Mouse (Mus musculus) midbrain, embryonic 14.5 days (tissue): ENCODE measurements around the gene Gm49369. TPM values are rescaled to one million over a fixed set of nuclear protein-coding genes. Genes with fewer than 3 reads are reported as not detected.
A peak's percentile ranks its signal among the peaks of the same experiment; 100 is the strongest.
"Not testable (repeated sequence)": the region's sequence is repeated elsewhere in the genome, so short reads cannot be mapped to it uniquely, and the experiment has no call there.

Experiments
- ATAC-seq: fragments of 200-750 bp; cut with Nextera tagmentation; 2 replicates; pipeline ENCODE4 v1.8.0; 2017; ENCODE audit warnings: moderate number of reproducible peaks, moderate library complexity; ENCODE audit not compliant: low FRiP score, low TSS enrichment
- DNase-seq: peaks from one replicate; pipeline ENCODE4 v3.0.0-alpha.2; 2015
- H3K27ac ChIP-seq: fragments of 300-500 bp; sonication (generic); replicated peaks from 2 replicates; pipeline ENCODE4 v1.5.1; 2014; ENCODE audit warnings: mild to moderate bottlenecking, low read depth, low read length, moderate library complexity
- H3K27me3 ChIP-seq: fragments of 300-500 bp; sonication (generic); 2 replicates; pipeline ENCODE4 v1.6.1; 2014; ENCODE audit warnings: low read length, control low read depth, mixed read lengths; ENCODE audit not compliant: control insufficient read depth, insufficient read depth
- H3K36me3 ChIP-seq: fragments of 300-500 bp; sonication (generic); 2 replicates; pipeline ENCODE4 v1.6.1; 2014; ENCODE audit warnings: low read length, control low read depth; ENCODE audit not compliant: control insufficient read depth, insufficient read depth
- H3K4me1 ChIP-seq: fragments of 300-500 bp; sonication (generic); 2 replicates; pipeline ENCODE4 v1.6.1; 2014; ENCODE audit warnings: mild to moderate bottlenecking, antibody characterized with exemption, low read length, control low read depth; ENCODE audit not compliant: control insufficient read depth, insufficient read depth
- H3K4me2 ChIP-seq: fragments of 300-500 bp; sonication (generic); 2 replicates; pipeline ENCODE4 v1.6.1; 2014; ENCODE audit warnings: mild to moderate bottlenecking, low read length, moderate library complexity
- H3K4me3 ChIP-seq: fragments of 300-500 bp; sonication (generic); replicated peaks from 2 replicates; pipeline ENCODE4 v1.5.1; 2014; ENCODE audit warnings: low read depth, low read length
- H3K9ac ChIP-seq: fragments of 300-500 bp; sonication (generic); replicated peaks from 2 replicates; pipeline ENCODE4 v1.6.1; 2014; ENCODE audit warnings: mild to moderate bottlenecking, low read length, moderate library complexity
- H3K9me3 ChIP-seq: fragments of 300-500 bp; sonication (generic); 2 replicates; pipeline ENCODE4 v1.6.1; 2016; ENCODE audit warnings: low read length, control low read depth, mixed read lengths; ENCODE audit not compliant: control insufficient read depth
- WGBS: fragments of 180-500 bp; shearing (Covaris S2); extraction: QIAGEN DNeasy Blood & Tissue Kit; methylation state at CpG from one replicate; pipeline ENCODE4 v1.1.7; 2014; 5-methylcytosine and 5-hydroxymethylcytosine counted together
- polyA plus RNA-seq: library from polyadenylated mRNA; unstranded; fragments of >200 nt; fragmentation: Nextera tagmentation; extraction: Ambion mirVana; gene quantifications from 2 replicates; pipeline ENCODE4 v1.2.1, GENCODE M21; 2014

Gm49369 gene
- polyA plus RNA-seq, 1 experiment from 2014 or later: 1.8 TPM

DNA sequence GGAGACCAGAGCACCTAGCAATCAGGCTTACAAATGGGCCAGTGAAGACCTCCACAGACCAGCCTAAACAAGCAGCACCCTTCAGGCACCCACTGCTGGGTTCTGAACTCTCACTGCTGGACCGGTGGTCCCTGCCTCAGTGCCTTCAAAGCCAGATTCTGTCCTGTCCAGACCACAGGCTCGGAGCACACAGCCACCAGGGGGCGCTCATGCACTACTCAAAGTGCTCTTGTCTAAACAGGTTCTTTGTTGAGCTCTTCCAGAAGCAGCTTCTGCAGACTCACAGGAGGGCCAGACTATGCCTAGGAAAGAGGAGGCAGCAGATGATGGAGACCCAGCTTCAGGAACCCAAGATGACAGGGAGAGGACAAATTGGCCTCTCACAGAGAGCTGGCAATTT, 48.2 kb downstream of the Gm49369 start:
- no peaks in the 10 kb centered on the region for H3K36me3 ChIP-seq
- H3K4me3 ChIP-seq: no peak overlapping the region
- no peaks in the 10 kb centered on the region for H3K4me1 ChIP-seq
- ATAC-seq (peak; percentile 73), DNase-seq (peak; percentile 97)
- H3K9me3 ChIP-seq: no peaks in the 10 kb centered on the region
- WGBS: 3% methylated on average over 3 of the region's 3 CpGs
- H3K27me3 ChIP-seq: no peaks in the 10 kb centered on the region
- H3K27ac ChIP-seq: no peak overlapping the region
- H3K4me2 ChIP-seq: no peak overlapping the region
- H3K9ac ChIP-seq: no peak overlapping the region

DNA sequence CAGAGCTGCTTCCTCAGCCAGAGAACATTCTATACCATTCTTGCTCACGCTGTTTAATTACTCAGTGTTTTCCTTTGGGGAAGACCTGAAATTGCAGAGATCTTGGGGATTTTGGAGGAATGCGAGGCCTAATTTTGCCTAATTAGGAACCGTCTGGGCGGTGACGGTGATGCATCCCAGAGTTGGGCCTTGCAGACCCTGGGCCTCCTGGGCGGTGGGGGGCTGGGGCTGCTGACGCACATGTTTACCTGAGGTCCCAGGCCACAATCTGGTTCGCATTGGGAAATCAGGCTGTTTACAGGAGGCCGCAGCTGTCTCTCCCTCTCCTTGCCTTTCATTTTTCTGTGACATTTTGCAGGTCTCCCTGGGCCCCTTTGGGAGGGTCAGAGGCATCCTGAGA, 49.7 kb downstream of the Gm49369 start:
- H3K9me3 ChIP-seq, ATAC-seq: not testable (repeated sequence)
- WGBS: 81% methylated on average over 3 of the region's 9 CpGs

DNA sequence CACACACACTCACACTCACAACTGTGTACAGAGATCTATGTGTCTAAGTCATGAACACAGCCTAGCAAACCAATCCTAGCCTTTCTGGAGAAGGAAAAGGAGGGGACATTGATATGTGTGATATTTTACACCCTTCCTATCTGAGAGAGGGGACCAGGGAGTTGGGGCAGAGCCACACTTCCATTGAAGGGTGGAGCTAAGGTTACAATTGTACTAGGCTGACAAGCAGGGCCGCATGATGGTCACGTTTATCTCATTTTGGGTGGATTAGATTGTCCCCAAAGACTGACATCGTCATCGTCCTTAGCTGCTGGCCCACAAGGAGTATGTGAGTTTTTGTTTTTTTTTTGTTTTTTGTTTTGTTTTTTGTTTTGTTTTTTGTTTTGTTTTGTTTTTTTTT, 51.2 kb downstream of the Gm49369 start:
- 90% methylated on average over 4 of the region's 4 CpGs for WGBS
- Histone ChIP-seq H3K27ac (no peak overlapping the region), H3K4me2 (no peak overlapping the region), H3K9ac (no peak overlapping the region), H3K27me3 (no peaks in the 10 kb centered on the region), H3K9me3 (no peaks in the 10 kb centered on the region), H3K4me3 (no peak overlapping the region), H3K36me3 (no peaks in the 10 kb centered on the region), H3K4me1 (no peaks in the 10 kb centered on the region)
- ATAC-seq: no peak
- DNase-seq: no peak

More for the DNA sequence above, 49.7 kb downstream of the Gm49369 start:
- H3K27me3 ChIP-seq, H3K4me1 ChIP-seq, DNase-seq, H3K4me3 ChIP-seq, H3K36me3 ChIP-seq, H3K27ac ChIP-seq, H3K9ac ChIP-seq, H3K4me2 ChIP-seq: not testable (repeated sequence)

DNA sequence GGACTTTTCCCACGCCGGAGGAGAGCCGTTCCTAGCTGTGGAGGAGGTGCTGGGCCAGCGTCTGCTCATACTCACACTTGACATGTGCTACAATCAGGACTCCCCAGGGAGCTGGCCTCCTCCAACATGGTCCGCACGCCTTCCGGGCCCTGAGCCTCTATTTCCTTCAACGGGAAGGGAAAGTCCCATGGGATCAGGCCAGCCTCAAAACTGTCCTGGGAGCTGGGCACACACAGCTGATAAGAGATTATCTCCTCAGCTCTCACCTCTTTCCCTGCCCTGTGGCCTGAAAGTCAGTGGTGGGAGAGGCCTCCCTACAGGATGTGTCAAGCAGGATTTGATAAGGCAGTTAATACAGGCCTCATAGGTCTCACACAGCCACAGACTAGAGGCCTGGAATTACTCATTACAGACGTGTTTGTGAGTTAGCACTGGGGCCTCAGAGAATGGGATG, 52.2 kb downstream of the Gm49369 start:
- WGBS: 68% methylated on average over 9 of the region's 9 CpGs
- Histone ChIP-seq H3K27ac (no peak overlapping the region), H3K4me3 (no peak overlapping the region), H3K36me3 (no peaks in the 10 kb centered on the region), H3K9ac (no peak overlapping the region), H3K4me2 (no peak overlapping the region), H3K4me1 (no peaks in the 10 kb centered on the region), H3K27me3 (no peaks in the 10 kb centered on the region), H3K9me3 (no peaks in the 10 kb centered on the region)
- DNase-seq (no peak), ATAC-seq (no peak)

DNA sequence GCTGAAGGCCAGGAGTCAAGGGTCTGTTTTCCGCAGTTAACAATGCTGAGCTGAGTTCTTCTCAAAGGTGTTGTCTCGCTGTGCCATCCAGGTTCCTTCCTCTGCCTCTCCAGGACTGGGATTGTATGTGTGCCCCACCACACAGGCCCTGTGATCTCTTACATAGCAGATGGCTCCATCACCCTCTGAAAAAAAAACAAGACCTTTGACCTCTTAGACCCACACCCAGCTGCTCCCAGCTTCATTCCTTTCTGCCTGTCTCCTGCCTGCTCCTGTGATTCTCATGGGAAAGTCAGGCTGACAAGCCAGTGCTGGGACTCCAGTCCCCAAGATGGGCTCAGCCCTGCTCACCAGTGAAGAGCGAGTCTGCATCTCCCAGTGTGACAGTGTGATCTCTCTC, 54.0 kb downstream of the Gm49369 start:
- Histone ChIP-seq H3K4me1 (no peaks in the 10 kb centered on the region), H3K36me3 (no peaks in the 10 kb centered on the region), H3K9me3 (no peaks in the 10 kb centered on the region), H3K4me3 (no peak overlapping the region), H3K27me3 (no peaks in the 10 kb centered on the region), H3K9ac (no peak overlapping the region), H3K27ac (no peak overlapping the region), H3K4me2 (no peak overlapping the region)
- DNase-seq (no peak), ATAC-seq (no peak)
- 67% methylated on average over 3 of the region's 3 CpGs for WGBS

DNA sequence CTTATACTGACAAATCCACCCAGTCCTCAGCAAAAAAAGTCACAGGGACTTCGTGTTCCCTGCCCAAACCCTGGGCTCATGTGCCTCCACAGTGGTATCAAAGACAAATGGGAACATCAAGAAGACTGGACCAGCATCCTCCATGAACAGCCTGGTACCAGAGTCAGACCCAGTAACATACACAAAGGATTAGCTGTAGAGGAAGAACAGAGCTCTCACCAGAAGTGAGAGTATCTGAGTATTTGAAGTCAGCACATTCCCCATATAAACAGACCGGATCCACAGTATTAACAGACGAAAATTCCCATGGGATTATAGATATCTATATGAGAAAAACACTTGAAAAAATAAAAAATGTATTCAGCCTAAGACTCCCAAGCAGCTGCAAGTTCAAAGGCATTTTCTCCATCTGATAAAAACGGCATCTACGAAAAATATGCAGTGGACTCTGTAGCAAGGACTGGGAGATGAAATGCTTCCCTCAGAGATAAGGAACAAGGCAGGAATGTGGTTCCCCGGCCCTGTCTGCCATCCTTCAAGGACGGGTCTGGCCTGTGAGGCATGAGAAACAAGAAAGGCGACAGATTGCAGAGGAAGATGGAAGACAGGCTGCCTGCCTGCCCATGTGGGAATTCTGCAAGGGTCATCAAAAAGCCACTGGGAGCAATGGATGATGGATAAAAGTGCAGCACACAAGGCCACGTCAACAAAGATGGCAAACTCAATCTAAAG, 55.6 kb downstream of the Gm49369 start:
- no peaks in the 10 kb centered on the region for H3K27me3 ChIP-seq
- 71% methylated on average over 9 of the region's 9 CpGs for WGBS
- no peak overlapping the region for H3K4me3 ChIP-seq
- ATAC-seq (no peak), DNase-seq (no peak)
- H3K4me1 ChIP-seq: no peaks in the 10 kb centered on the region
- no peak overlapping the region for H3K27ac ChIP-seq
- H3K9me3 ChIP-seq: no peaks in the 10 kb centered on the region
- no peaks in the 10 kb centered on the region for H3K36me3 ChIP-seq
- no peak overlapping the region for H3K9ac ChIP-seq
- H3K4me2 ChIP-seq: no peak overlapping the region

DNA sequence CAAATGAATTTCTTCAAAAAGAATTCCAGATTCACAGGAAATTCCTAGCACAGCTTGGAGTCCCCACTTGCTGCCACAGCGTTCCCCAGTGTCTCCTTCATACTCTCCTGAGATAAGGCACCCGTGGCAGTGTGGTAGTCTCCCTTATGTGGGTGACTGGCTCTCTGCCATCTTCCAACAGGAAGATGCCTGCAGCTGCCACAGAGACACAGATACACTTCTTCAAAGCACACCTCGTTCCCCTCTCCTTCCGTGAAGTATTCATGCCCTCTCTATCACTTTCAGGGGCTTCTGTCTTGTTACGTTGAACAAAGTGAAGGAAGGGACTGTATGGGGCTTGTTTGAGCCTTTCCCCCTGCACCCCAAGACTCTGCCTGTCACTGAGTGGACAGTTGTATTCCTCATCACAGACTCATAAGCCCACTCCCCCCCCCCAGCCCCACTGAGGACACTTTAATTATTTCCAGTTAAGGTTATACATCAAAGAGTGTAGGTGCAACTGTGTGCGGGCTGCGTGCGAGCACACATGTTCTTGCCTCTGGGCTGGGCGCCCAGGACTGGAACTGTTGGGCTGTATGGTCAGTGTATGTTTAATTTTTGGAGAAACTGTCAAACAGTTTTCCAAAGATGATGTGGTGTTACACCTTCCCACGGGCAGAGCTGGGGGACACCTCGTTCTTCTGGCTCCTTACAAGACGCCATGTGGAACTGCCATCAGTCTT, 58.9 kb downstream of the Gm49369 start:
- WGBS: 92% methylated on average over 12 of the region's 12 CpGs
- Histone ChIP-seq H3K9me3 (no peaks in the 10 kb centered on the region), H3K9ac (no peak overlapping the region), H3K4me2 (no peak overlapping the region), H3K4me3 (no peak overlapping the region), H3K36me3 (no peaks in the 10 kb centered on the region), H3K27me3 (no peaks in the 10 kb centered on the region), H3K4me1 (peaks cover 8% of the 10 kb centered on the region; the same call in 1 of the 2 replicates), H3K27ac (no peak overlapping the region)
- ATAC-seq (no peak), DNase-seq (no peak)

DNA sequence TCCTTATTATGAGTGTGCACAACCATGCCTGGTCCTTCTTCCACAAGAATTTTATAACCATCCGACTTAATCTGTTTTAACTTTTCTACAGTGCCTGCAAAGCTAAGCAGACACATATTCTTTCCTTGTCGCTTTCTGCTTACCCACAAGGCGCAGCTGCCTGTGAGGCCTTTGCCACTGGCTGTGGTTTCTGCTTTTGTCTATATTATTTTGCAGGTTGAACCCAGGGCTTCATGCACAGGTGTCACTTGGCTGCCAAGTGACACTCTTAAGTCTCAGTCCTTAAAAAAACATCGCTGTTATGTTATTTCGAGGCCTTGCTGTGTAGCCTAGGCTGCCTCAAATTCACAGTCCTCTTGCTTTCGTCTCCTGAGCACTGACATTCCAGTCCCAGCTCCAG, 59.8 kb downstream of the Gm49369 start:
- no peaks in the 10 kb centered on the region for H3K27me3 ChIP-seq
- H3K9me3 ChIP-seq: no peaks in the 10 kb centered on the region
- peaks cover 8% of the 10 kb centered on the region; the same call in 1 of the 2 replicates for H3K4me1 ChIP-seq
- no peak overlapping the region for H3K9ac ChIP-seq
- no peak overlapping the region for H3K4me2 ChIP-seq
- no peak overlapping the region for H3K4me3 ChIP-seq
- DNase-seq (no peak), ATAC-seq (no peak)
- WGBS: 95% methylated on average over 6 of the region's 6 CpGs
- H3K27ac ChIP-seq: no peak overlapping the region
- no peaks in the 10 kb centered on the region for H3K36me3 ChIP-seq
